Mouse (Mus musculus): ENCODE measurements around the gene Nacc1. TPM values are rescaled to one million over a fixed set of nuclear protein-coding genes. Genes with fewer than 3 reads are reported as not detected.

The Nacc1 gene
- total RNA-seq, 2 experiments from 2014 or later = 44.9 to 45.6 TPM

DNA sequence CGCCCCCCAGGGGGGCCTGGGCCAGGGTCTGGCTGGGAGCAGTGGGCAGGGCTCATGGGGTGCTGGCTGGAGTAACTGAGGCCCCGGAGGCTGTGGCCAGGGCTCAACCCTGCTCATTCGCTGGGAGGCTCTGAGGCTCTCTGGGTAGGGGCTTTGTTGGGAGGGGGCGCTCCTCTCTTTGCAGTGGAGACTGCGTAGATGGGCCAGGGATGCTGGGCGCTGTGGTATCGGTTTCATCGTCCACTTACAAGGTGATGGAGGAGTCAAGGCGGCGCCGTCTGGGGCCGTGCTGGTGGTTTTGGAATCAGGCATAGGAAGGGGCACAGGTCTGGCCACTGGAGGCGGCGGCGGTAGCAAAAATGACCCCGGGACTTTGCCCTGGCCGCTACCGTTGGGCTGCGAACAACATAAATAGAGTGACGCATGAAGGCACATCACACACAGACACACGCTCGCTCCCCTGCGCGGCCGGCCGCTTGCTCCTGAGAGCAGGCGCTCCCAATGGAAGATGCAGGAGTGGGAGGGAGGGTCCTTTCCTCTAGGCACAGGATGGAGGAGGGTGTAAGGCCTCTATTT is 28.3 kb upstream of the Nacc1 start:
- DNase-seq (ENCODE audit: low spot score in 2 of 2) = no peak

- DNase-seq (ENCODE audit: low spot score in 2 of 2) = no peak
These were observed 26.5 kb upstream of the Nacc1 start for GRCm38 (mm10) chr8:84714161-84714560.

DNA sequence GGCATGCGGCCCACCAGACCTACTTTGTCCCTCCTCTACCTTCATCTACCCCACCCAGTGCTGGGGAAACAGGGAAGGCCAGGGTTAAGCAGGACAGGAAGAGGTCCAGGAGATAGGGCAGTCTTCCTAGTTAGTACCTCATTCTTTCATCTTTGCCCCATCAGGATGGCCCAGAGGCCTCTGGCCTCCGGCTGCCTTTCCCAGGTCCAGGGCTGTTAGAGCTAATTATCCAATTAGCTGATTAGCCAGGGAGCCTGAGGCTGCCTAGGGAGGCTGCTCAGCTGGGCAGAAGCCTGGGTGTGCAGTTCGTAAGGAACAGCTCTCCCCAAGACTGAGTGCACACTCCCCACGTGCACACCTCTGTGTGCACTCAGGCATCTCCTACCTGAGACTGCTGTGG is 25.7 kb upstream of the Nacc1 start:
- no peak for DNase-seq (ENCODE audit: low spot score in 2 of 2)

DNA sequence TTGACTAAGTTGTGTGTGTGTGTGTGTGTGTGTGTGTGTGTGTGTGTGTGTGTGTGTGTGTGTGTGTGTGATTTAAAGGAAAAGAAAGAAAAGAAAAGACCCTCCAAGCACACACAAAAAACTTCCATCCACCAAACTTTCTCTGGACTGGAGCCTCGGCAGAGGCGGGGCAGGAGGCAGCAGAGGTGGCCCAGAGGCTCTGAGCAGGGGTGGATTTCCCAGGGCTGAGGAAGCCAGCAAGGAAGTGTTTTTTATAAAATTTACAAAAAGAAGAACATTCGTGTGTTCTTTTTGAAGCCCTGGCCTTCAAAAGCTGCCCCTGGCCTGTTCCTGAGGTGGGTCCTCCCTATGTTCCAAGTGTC is 25.1 kb upstream of the Nacc1 start:
- no peak for DNase-seq (ENCODE audit: low spot score in 2 of 2)

GRCm38 (mm10) chr8:84711933-84712758 is 24.5 kb upstream of the Nacc1 start:
- DNase-seq (ENCODE audit: low spot score in 2 of 2) = peak in 1 of 2 experiments; percentile 72

GRCm38 (mm10) chr8:84711312-84711711 is 23.6 kb upstream of the Nacc1 start:
- no peak for DNase-seq (ENCODE audit: low spot score in 2 of 2)

DNA sequence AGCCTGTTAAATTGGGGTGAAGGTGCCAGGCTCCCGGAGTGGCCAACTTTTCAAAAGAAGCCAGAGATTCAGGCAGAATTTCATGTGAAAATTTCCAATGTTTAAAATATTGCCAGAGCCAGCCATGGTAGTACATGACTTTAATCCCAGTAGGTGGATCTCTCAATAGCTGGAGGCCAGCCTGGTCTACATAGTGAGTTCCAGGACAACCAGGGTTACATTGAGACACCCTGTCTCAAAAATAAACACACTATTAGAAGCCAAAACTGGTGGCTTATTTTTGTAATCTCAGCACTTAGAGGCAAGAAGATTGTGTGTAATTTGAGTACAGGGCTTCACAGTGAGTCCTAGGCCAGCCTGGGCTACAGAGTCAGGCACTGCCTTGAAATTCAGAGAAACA is 22.3 kb upstream of the Nacc1 start:
- no peak for DNase-seq (ENCODE audit: low spot score in 2 of 2)

- peak; percentile 77 to 86 for DNase-seq (ENCODE audit: low spot score in 2 of 2)
These were observed 21.3 kb upstream of the Nacc1 start for GRCm38 (mm10) chr8:84708774-84709475.

- no peak for DNase-seq (ENCODE audit: low spot score in 2 of 2)
These were observed 20.4 kb upstream of the Nacc1 start for GRCm38 (mm10) chr8:84708071-84708541.

DNA sequence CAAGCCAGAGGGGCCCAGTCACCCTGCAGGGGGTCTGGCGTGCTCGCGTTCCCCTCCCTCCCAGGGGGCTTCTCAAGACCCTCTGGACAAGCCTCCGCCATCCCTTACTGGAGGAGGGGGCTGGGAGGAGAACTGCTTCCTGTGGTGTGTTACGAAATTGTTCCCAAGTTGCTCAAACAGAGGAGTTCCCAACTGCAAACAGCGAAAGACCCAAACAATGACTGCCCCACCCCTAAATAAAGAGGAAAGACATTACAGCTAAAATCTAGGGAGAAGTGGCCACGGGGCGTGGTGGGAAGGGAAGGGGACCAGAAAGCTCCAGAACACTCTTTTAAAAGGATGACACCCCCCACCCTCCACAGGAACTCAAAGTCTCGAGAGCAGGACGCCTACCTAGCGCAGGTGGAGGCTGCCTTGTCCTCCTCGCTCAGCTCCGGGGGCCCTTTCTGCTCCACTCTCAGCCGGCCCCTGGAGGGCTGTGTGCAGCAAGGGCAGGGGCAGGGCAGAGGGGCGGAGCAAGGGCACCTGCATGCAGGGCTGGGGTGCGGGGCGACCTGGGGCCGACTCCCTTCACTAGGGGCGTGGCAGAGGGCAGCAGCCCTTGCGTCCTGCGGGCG is 19.7 kb upstream of the Nacc1 start:
- no peak for DNase-seq (ENCODE audit: low spot score in 2 of 2)

GRCm38 (mm10) chr8:84706610-84707266 is 19.1 kb upstream of the Nacc1 start:
- no peak for DNase-seq (ENCODE audit: low spot score in 2 of 2)

GRCm38 (mm10) chr8:84705960-84706359 is 18.3 kb upstream of the Nacc1 start:
- no peak for DNase-seq (ENCODE audit: low spot score in 2 of 2)

GRCm38 (mm10) chr8:84704867-84705831 is 17.5 kb upstream of the Nacc1 start:
- DNase-seq (ENCODE audit: low spot score in 2 of 2) = peak in 1 of 2 experiments; percentile 31

DNA sequence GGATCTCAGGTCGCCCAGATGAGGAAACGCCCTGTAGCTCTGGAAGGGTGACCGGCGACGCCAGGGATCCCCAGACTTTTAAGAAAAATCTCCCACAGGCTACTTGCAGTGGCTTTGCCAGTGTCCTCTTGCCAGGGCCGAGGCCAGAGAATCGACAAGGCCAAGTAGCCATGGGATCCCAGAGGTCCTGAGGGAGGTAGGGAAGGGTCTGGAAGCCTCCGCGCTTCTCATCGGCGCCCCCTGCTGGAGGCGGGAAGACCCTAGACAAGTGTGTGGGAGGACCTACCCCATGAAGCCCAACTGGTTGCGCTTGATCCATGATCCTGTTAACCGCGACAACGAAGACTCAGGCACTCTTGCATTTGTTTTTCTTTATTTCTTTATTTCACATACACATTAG is 16.7 kb upstream of the Nacc1 start:
- DNase-seq (ENCODE audit: low spot score in 2 of 2) = peak; percentile 63 to 84

DNA sequence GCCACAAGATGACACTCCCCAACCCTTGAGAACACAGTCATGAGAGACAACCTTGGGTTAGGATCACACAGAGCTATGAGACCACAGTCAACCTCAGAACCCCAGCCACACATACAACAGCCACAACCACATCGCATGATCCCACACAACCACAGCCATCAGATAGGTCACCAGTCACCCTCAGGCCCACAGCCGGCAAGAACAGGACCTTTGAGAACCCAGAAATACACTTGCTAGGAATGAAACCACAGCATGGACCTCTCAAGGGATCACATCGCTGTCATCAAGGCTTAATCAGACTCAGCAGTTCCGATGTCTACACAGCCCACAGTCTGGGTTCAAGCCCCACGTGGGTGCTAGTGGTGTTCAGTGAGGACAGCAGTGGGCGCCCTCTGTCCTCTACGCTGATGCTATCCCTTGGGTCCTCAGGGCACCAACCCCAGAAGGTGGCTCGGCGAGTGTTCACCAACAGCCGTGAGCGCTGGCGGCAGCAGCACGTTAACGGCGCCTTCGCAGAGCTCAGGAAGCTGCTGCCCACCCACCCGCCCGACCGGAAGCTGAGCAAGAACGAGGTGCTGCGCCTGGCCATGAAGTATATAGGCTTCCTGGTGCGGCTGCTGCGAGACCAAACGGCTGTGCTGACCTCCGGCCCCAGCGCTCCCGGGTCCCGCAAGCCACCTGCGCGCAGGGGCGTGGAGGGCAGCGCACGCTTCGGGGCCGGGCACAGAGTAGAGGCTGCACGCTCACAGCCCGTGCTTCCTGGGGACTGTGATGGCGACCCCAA is 16.0 kb upstream of the Nacc1 start:
- DNase-seq (ENCODE audit: low spot score in 2 of 2) = no peak

GRCm38 (mm10) chr8:84702963-84703465 is 15.4 kb upstream of the Nacc1 start:
- DNase-seq (ENCODE audit: low spot score in 2 of 2) = no peak

DNA sequence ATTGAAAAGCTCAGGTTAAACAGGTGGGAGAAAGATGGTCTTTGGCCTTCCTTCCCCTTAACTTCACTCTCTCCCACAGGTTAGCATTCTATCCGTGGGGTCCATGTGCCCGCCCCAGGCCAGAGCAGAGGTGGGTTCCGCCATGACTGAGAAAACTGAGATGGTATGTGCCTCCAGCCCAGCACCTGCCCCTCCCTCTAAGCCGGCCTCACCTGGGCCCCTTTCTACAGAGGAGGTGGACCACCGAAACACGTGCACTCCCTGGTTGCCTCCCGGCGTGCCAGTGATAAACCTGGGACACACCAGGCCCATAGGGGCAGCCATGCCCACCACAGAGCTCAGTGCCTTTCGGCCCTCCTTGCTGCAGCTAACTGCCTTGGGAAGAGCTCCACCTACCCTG is 14.9 kb upstream of the Nacc1 start:
- no peak for DNase-seq (ENCODE audit: low spot score in 2 of 2)

GRCm38 (mm10) chr8:84700941-84701911 is 13.6 kb upstream of the Nacc1 start, which contains the start of gene Lyl1:
Gene Lyl1 (plus strand): TSS chr8:84701457.
- peak in 1 of 2 experiments; percentile 53 for DNase-seq (ENCODE audit: low spot score in 2 of 2)
